In genomic region chr13:63322756-63323155, GRCm38 (mm10) we compare ENCODE assay signal across 18 mouse cellular contexts.
DNase-seq lines count a peak whose midpoint lies in the region; ATAC-seq lines count a peak whose summit lies in the region.
"Had no signal": no experiment of that assay in that cellular context is flagged by ENCODE, and none has a peak within 500 bp of the region (broad histone marks: within the 10 kb centered on the region; RNA-seq: fewer than 3 reads in every experiment).

No protein-coding gene starts in this region.

- no peak for DNase-seq in frontal cortex, adult 2 months (ENCODE audit: extremely low spot score in 1 of 2, low spot score in 1 of 2)
- DNase-seq in hindbrain, embryonic 10.5 days (ENCODE audit: low spot score), result no peak
- peak; percentile 77 for DNase-seq in midbrain, embryonic 11.5 days (ENCODE audit: low spot score, missing footprints)
- DNase-seq in yolk sac, embryonic 10.5 days (ENCODE audit: low spot score), result no peak
- DNase-seq in thymus, postnatal 36 days, result no peak
- DNase-seq: adrenal gland, adult 8-10 months; cerebellum, adult 18-20 months; kidney, postnatal 36 days; lung, adult 2 months; lung, postnatal 4 days; spleen, adult 18-20 months; thymus, adult 2 months had no signal

- peaks cover 16% of the 10 kb centered on the region; the same call in 1 of the 2 replicates for H3K36me3 ChIP-seq in hindbrain, embryonic 10.5 days
- H3K36me3 ChIP-seq in hindbrain, embryonic 16.5 days (ENCODE audit: control insufficient read depth, insufficient read depth, low read length), result no peaks in the 10 kb centered on the region
- H3K36me3 ChIP-seq in midbrain, embryonic 11.5 days (ENCODE audit: control insufficient read depth, insufficient read depth, low read length), result no peaks in the 10 kb centered on the region
- no peaks in the 10 kb centered on the region for H3K36me3 ChIP-seq in midbrain, embryonic 16.5 days (ENCODE audit: control insufficient read depth, insufficient read depth, low read length)
- H3K36me3 ChIP-seq: embryonic facial prominence, embryonic 15.5 days had no signal

- WGBS in hindbrain, embryonic 10.5 days, result 77% methylated on average over 6 of the region's 6 CpGs
- WGBS in hindbrain, embryonic 16.5 days, result 87% methylated on average over 6 of the region's 6 CpGs
- WGBS in midbrain, embryonic 11.5 days, result 72% methylated on average over 6 of the region's 6 CpGs
- 78% methylated on average over 6 of the region's 6 CpGs for WGBS in midbrain, embryonic 16.5 days

- no peak overlapping the region for H3K9ac ChIP-seq in hindbrain, embryonic 16.5 days (ENCODE audit: low read depth, low read length)
- H3K9ac ChIP-seq in midbrain, embryonic 11.5 days (ENCODE audit: low read length), result no peak overlapping the region
- no peak overlapping the region for H3K9ac ChIP-seq in midbrain, embryonic 16.5 days (ENCODE audit: low read depth, low read length)
- H3K9ac ChIP-seq: embryonic facial prominence, embryonic 15.5 days; forebrain, embryonic 12.5 days; midbrain, embryonic 12.5 days had no signal

- H3K4me2 ChIP-seq in hindbrain, embryonic 16.5 days (ENCODE audit: low read length), result no peak overlapping the region
- H3K4me2 ChIP-seq in midbrain, embryonic 11.5 days, result no peak overlapping the region
- H3K4me2 ChIP-seq in midbrain, embryonic 16.5 days (ENCODE audit: low read length), result no peak overlapping the region
- H3K4me2 ChIP-seq: embryonic facial prominence, embryonic 15.5 days; forebrain, embryonic 12.5 days; midbrain, embryonic 12.5 days had no signal

- H3K9me3 ChIP-seq in hindbrain, embryonic 10.5 days, result no peaks in the 10 kb centered on the region
- no peaks in the 10 kb centered on the region for H3K9me3 ChIP-seq in hindbrain, embryonic 16.5 days (ENCODE audit: control insufficient read depth, low read length)
- H3K9me3 ChIP-seq in midbrain, embryonic 11.5 days (ENCODE audit: control insufficient read depth, low read length), result no peaks in the 10 kb centered on the region
- H3K9me3 ChIP-seq in midbrain, embryonic 16.5 days (replicated peaks; ENCODE audit: control insufficient read depth, low read length, poor library complexity, severe bottlenecking), result no peaks in the 10 kb centered on the region
- H3K9me3 ChIP-seq: embryonic facial prominence, embryonic 15.5 days; forebrain, embryonic 12.5 days; midbrain, embryonic 12.5 days had no signal

- H3K27ac ChIP-seq in hindbrain, embryonic 10.5 days, result peak overlapping the region; percentile 62
- H3K27ac ChIP-seq in hindbrain, embryonic 16.5 days (ENCODE audit: low read depth, low read length), result no peak overlapping the region
- H3K27ac ChIP-seq in midbrain, embryonic 11.5 days (ENCODE audit: low read depth, low read length), result no peak overlapping the region
- no peak overlapping the region for H3K27ac ChIP-seq in midbrain, embryonic 16.5 days (ENCODE audit: low read length)
- H3K27ac ChIP-seq: forebrain, embryonic 12.5 days; midbrain, embryonic 12.5 days had no signal

- peaks cover 43% of the 10 kb centered on the region for H3K4me1 ChIP-seq in hindbrain, embryonic 10.5 days (replicated peaks)
- H3K4me1 ChIP-seq in hindbrain, embryonic 16.5 days (ENCODE audit: control insufficient read depth, insufficient read depth, low read depth, low read length), result no peaks in the 10 kb centered on the region; the same call in 1 of the 2 replicates
- no peaks in the 10 kb centered on the region for H3K4me1 ChIP-seq in midbrain, embryonic 11.5 days (ENCODE audit: control insufficient read depth, insufficient read depth, low read length)
- no peaks in the 10 kb centered on the region for H3K4me1 ChIP-seq in midbrain, embryonic 16.5 days (ENCODE audit: control insufficient read depth, insufficient read depth, low read length)

- no peaks in the 10 kb centered on the region for H3K27me3 ChIP-seq in hindbrain, embryonic 10.5 days (ENCODE audit: insufficient read depth, poor library complexity, severe bottlenecking)
- no peaks in the 10 kb centered on the region for H3K27me3 ChIP-seq in hindbrain, embryonic 16.5 days (replicated peaks; ENCODE audit: control insufficient read depth, insufficient read depth, low read length)
- no peaks in the 10 kb centered on the region for H3K27me3 ChIP-seq in midbrain, embryonic 11.5 days (ENCODE audit: control insufficient read depth, insufficient read depth, low read length)
- no peaks in the 10 kb centered on the region for H3K27me3 ChIP-seq in midbrain, embryonic 16.5 days (ENCODE audit: control insufficient read depth, insufficient read depth, low read depth, low read length)
- H3K27me3 ChIP-seq: embryonic facial prominence, embryonic 15.5 days; forebrain, embryonic 12.5 days; midbrain, embryonic 12.5 days had no signal

- peak; percentile 20 for ATAC-seq in frontal cortex, adult (ENCODE audit: low TSS enrichment)
- no peak for ATAC-seq in hindbrain, embryonic 16.5 days
- ATAC-seq in midbrain, embryonic 11.5 days (ENCODE audit: low FRiP score), result no peak
- no peak for ATAC-seq in midbrain, embryonic 16.5 days

- H3K4me3 ChIP-seq in hindbrain, embryonic 10.5 days, result no peak overlapping the region
- H3K4me3 ChIP-seq in hindbrain, embryonic 16.5 days (ENCODE audit: low read length), result no peak overlapping the region
- H3K4me3 ChIP-seq in midbrain, embryonic 11.5 days (ENCODE audit: low read depth, low read length), result no peak overlapping the region
- H3K4me3 ChIP-seq in midbrain, embryonic 16.5 days (ENCODE audit: low read depth, low read length), result no peak overlapping the region
- H3K4me3 ChIP-seq: embryonic facial prominence, embryonic 15.5 days; forebrain, embryonic 12.5 days; midbrain, embryonic 12.5 days had no signal
